Mouse (Mus musculus): ENCODE data around the gene Card10. TPM values are rescaled to one million over a fixed set of nuclear protein-coding genes. Genes with fewer than 3 reads are reported as not detected.
A peak's percentile ranks its signal among the peaks of the same experiment; 100 is the strongest.

The Card10 gene
- polyA plus RNA-seq, 1 experiment from 2014 or later, result 6.3 TPM

DNA sequence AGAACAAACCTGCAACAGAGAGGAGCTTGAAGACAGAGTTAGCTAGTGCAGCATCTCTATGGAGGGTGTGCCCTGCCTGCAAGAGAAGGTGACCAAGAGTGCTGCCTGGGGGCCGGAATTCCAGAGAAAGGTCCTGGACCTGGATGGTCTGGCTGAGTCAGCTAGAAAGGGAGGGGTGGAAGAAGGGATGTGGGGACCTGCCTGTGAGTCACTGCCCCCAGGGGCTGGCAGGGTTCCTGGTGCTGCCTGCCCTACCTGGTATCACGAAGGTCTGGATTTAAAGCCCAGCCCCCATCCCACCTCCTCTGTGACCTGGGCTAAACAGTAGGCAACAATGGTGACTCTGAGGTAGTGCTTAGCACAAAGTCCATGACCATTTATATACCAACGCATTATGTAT is 4.3 kb upstream of the Card10 start:
- no peak for ATAC-seq (replicated peaks; ENCODE audit: extremely low read depth, insufficient read depth, low FRiP score)
- no peak overlapping the region for H3K27ac ChIP-seq (ENCODE audit: low read length)
- peaks cover 39% of the 10 kb centered on the region for H3K4me1 ChIP-seq (ENCODE audit: control insufficient read depth, insufficient read depth, low read length)
- no peaks in the 10 kb centered on the region for H3K36me3 ChIP-seq (ENCODE audit: control insufficient read depth, insufficient read depth)
- H3K4me3 ChIP-seq (ENCODE audit: low read length), result no peak overlapping the region
- WGBS, result 64% methylated on average over 3 of the region's 3 CpGs
- no peak overlapping the region for H3K9ac ChIP-seq (ENCODE audit: low read length)
- H3K9me3 ChIP-seq (replicated peaks; ENCODE audit: control insufficient read depth, low read length), result no peaks in the 10 kb centered on the region
- no peak overlapping the region for H3K4me2 ChIP-seq (ENCODE audit: low read depth, low read length)
- 0 out of 2 replicates have a peak, but pooled peaks cover 4% of the 10 kb centered on the region for H3K27me3 ChIP-seq (ENCODE audit: control insufficient read depth, insufficient read depth, low read length)

DNA sequence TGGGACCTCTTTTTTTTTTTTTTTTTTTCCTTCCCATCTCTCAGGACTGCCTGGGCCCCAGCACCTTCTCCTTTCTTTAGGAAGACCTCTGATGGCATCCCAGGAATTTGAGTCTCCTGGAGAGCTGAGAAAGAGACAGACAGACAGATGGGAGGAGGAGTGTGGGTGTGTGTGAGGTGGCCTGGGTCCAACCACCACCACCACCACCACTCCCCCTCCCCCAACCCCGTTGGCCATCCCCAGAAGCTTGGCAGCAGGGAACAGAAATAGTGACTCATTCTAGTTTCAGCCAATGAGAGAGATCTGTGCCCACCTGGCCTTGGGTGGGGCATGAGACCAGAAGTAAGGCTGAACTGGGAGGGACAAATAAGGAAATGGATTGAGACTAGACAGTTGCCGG is 3.8 kb upstream of the Card10 start:
- Histone ChIP-seq H3K9ac (ENCODE audit: low read length) (no peak overlapping the region), H3K4me1 (ENCODE audit: control insufficient read depth, insufficient read depth, low read length) (peaks cover 44% of the 10 kb centered on the region), H3K4me3 (ENCODE audit: low read length) (no peak overlapping the region), H3K27ac (ENCODE audit: low read length) (no peak overlapping the region), H3K9me3 (replicated peaks; ENCODE audit: control insufficient read depth, low read length) (no peaks in the 10 kb centered on the region), H3K27me3 (ENCODE audit: control insufficient read depth, insufficient read depth, low read length) (peaks cover 4% of the 10 kb centered on the region; the same call in 1 of the 2 replicates), H3K36me3 (ENCODE audit: control insufficient read depth, insufficient read depth) (no peaks in the 10 kb centered on the region), H3K4me2 (ENCODE audit: low read depth, low read length) (no peak overlapping the region)
- ATAC-seq (replicated peaks; ENCODE audit: extremely low read depth, insufficient read depth, low FRiP score), result no peak
- 28% methylated on average over 2 of the region's 2 CpGs for WGBS

DNA sequence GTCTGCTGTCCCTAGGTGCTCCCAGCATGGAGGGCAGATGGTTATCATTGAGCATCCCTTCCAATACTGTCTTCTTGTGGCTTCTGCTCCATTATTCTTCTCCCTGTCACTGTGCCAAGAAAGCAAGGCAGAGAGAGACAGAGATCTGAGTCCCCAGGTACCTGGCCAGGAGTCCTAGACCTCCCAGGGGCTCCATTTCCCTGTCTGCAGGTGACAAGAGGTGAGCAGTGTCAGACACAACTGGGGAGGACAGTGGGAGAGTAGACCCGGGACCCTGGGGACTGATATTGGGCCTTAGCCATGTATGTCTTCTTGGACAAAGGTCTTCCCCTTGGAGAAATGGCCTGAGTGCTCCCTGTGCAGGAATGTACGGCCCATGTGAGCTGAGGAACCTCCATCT is 2.5 kb upstream of the Card10 start:
- Histone ChIP-seq H3K4me3 (ENCODE audit: low read length) (no peak overlapping the region), H3K4me2 (ENCODE audit: low read depth, low read length) (no peak overlapping the region), H3K9me3 (replicated peaks; ENCODE audit: control insufficient read depth, low read length) (no peaks in the 10 kb centered on the region), H3K36me3 (ENCODE audit: control insufficient read depth, insufficient read depth) (no peaks in the 10 kb centered on the region; the same call in 1 of the 2 replicates), H3K4me1 (ENCODE audit: control insufficient read depth, insufficient read depth, low read length) (peaks cover 44% of the 10 kb centered on the region), H3K27me3 (ENCODE audit: control insufficient read depth, insufficient read depth, low read length) (peaks cover 11% of the 10 kb centered on the region), H3K27ac (ENCODE audit: low read length) (no peak overlapping the region), H3K9ac (ENCODE audit: low read length) (no peak overlapping the region)
- ATAC-seq (replicated peaks; ENCODE audit: extremely low read depth, insufficient read depth, low FRiP score), result no peak
- WGBS, result 80% methylated on average over 2 of the region's 2 CpGs

DNA sequence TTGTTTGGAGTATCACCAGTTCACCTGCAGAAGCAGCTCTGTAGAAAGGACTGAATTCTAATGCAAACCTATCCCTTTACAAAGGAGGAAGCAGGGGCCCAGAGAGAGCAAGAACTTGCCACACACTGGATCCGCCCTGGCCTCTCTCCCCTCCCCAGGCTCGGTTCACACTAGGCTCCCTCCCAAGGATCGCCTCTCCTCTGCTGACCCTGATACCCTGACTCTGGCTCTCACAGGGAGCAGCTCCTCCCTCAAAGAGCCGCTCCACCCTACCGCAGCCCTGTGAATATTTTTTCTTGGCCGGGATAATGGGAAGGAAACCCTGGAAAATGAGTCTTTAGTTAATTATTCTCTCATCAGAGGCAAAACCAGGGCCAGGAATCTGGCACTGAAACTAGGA is 1.5 kb upstream of the Card10 start:
- Histone ChIP-seq H3K27me3 (ENCODE audit: control insufficient read depth, insufficient read depth, low read length) (peaks cover 9% of the 10 kb centered on the region), H3K27ac (ENCODE audit: low read length) (peak overlapping the region; percentile 90), H3K9ac (ENCODE audit: low read length) (no peak overlapping the region), H3K36me3 (ENCODE audit: control insufficient read depth, insufficient read depth) (no peaks in the 10 kb centered on the region; the same call in 1 of the 2 replicates), H3K9me3 (replicated peaks; ENCODE audit: control insufficient read depth, low read length) (no peaks in the 10 kb centered on the region), H3K4me2 (ENCODE audit: low read depth, low read length) (no peak overlapping the region), H3K4me1 (ENCODE audit: control insufficient read depth, insufficient read depth, low read length) (peaks cover 36% of the 10 kb centered on the region), H3K4me3 (ENCODE audit: low read length) (no peak overlapping the region)
- no peak for ATAC-seq (replicated peaks; ENCODE audit: extremely low read depth, insufficient read depth, low FRiP score)
- WGBS, result 29% methylated on average over 6 of the region's 6 CpGs

DNA sequence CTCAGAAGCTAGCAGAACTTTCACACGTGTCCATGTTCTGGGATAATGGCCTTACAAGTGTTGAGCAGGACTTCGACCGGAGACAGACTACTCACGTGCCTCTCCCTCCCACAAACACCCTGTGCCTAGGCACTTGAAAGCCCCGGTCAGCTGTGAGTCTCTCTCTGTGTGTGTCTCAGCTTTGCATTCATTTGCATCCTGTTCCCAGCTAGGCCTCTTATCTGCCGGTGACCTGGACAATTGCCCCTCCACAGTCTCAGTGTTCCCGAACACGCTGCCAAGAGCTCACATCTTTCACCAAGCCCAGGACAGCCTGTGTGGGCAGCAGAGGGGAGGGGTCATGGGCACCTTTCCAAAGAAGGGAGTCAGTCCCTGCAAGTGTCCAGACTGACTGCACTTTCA is 658 bp upstream of the Card10 start:
- Histone ChIP-seq H3K4me2 (ENCODE audit: low read depth, low read length) (peak overlapping the region; percentile 98), H3K36me3 (ENCODE audit: control insufficient read depth, insufficient read depth) (peaks cover under 1% of the 10 kb centered on the region; the same call in 1 of the 2 replicates), H3K9ac (ENCODE audit: low read length) (peak overlapping the region; percentile 94; the same call in 1 of the 2 replicates), H3K4me1 (ENCODE audit: control insufficient read depth, insufficient read depth, low read length) (peaks cover 40% of the 10 kb centered on the region), H3K9me3 (replicated peaks; ENCODE audit: control insufficient read depth, low read length) (no peaks in the 10 kb centered on the region), H3K4me3 (ENCODE audit: low read length) (peak overlapping the region; percentile 80), H3K27ac (ENCODE audit: low read length) (peak overlapping the region; percentile 90), H3K27me3 (ENCODE audit: control insufficient read depth, insufficient read depth, low read length) (peaks cover 9% of the 10 kb centered on the region)
- WGBS, result 2% methylated on average over 8 of the region's 8 CpGs
- peak; percentile 63 for ATAC-seq (replicated peaks; ENCODE audit: extremely low read depth, insufficient read depth, low FRiP score)

DNA sequence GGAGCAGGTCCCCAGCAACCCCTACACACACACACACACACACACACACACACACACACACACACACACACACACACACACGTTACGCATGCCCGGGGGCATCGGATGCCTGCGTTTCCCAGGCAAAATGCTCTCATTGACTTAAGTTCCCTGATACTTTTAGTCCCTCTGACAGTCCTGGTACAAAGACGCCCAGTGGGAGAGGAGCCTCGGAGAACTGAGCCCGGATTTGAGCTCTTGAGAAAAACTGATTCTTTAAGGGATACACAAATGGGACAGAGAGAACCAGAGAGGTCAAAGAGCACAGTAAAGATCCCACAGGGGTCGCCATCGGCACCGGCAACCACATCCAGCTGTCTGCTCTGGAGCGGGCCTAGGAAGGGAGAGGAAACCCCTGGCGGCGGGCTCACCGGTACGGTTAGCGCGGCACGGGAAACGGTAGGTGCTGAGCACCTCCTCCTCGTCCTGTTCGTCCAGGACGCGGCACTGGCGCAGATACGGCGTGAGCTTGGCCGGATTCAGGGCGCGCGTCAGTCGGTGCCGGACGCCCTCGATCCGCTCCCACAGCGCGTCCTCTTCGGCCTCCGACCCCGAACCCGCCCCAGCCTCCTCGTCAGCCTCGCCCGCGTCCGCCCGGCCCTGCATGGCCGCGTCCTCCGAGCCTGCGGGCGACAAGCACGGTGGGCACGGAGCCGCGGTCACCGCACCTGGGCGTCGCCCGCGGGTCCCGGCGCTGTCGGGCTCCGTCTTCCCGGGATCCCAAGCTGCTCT is 686 bp downstream of the Card10 start:
- H3K4me1 ChIP-seq (ENCODE audit: control insufficient read depth, insufficient read depth, low read length), result peaks cover 43% of the 10 kb centered on the region
- peaks cover 9% of the 10 kb centered on the region for H3K27me3 ChIP-seq (ENCODE audit: control insufficient read depth, insufficient read depth, low read length)
- peak; percentile 28 for ATAC-seq (replicated peaks; ENCODE audit: extremely low read depth, insufficient read depth, low FRiP score)
- H3K4me2 ChIP-seq (ENCODE audit: low read depth, low read length), result peak overlapping the region; percentile 98
- H3K4me3 ChIP-seq (ENCODE audit: low read length), result peak overlapping the region; percentile 80
- WGBS, result 5% methylated on average over 67 of the region's 67 CpGs
- H3K9ac ChIP-seq (ENCODE audit: low read length), result peak overlapping the region; percentile 94
- peak overlapping the region; percentile 90 for H3K27ac ChIP-seq (ENCODE audit: low read length)
- peaks cover 2% of the 10 kb centered on the region; the same call in 1 of the 2 replicates for H3K36me3 ChIP-seq (ENCODE audit: control insufficient read depth, insufficient read depth)
- no peaks in the 10 kb centered on the region for H3K9me3 ChIP-seq (replicated peaks; ENCODE audit: control insufficient read depth, low read length)

DNA sequence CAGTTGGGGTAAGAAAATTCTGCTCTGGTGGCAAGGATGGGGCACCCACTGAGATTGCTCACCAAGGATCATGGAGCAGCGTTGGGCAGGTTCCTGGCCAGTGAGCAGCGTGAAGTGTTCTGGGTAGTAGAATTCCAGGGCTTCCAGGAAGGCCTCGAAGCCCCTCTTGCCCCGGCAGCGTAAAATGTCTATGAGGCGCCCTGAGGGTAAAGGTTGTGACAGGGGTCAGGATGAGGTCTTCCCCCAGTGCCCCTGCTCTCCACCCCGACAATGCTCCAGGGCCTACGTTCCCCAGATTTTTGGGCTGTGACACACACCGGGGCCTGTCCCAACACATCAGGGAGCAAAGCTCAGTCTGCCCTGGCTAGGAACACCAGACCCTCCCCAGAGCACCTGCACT is 1.3 kb downstream of the Card10 start:
- Histone ChIP-seq H3K9me3 (replicated peaks; ENCODE audit: control insufficient read depth, low read length) (no peaks in the 10 kb centered on the region), H3K4me1 (ENCODE audit: control insufficient read depth, insufficient read depth, low read length) (peaks cover 43% of the 10 kb centered on the region), H3K36me3 (ENCODE audit: control insufficient read depth, insufficient read depth) (peaks cover 2% of the 10 kb centered on the region; the same call in 1 of the 2 replicates), H3K27ac (ENCODE audit: low read length) (no peak overlapping the region), H3K9ac (ENCODE audit: low read length) (peak overlapping the region; percentile 94), H3K27me3 (ENCODE audit: control insufficient read depth, insufficient read depth, low read length) (peaks cover 9% of the 10 kb centered on the region), H3K4me2 (ENCODE audit: low read depth, low read length) (peak overlapping the region; percentile 98), H3K4me3 (ENCODE audit: low read length) (peak overlapping the region; percentile 80)
- 86% methylated on average over 9 of the region's 9 CpGs for WGBS
- no peak for ATAC-seq (replicated peaks; ENCODE audit: extremely low read depth, insufficient read depth, low FRiP score)

DNA sequence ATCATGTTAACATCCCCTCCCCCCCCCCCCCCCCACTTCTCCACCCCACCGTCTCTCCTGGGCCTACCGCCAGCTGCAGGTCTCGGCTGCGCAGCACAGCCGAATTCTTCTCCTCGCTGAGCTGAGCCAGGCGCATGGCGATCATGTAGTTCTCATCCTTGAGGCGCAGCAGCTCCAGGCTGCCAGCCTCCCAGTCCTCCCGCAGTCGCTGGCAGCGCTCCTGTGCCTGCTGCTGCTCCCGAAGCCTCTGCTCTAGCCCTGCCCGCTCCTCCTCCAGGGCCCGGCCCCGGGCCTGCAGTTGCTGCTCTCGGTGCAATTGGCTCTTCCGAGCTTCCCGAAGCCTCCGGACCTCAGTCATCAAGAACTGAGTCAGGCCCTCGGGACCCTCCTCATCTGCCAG is 3.8 kb downstream of the Card10 start:
- no peaks in the 10 kb centered on the region for H3K9me3 ChIP-seq (replicated peaks; ENCODE audit: control insufficient read depth, low read length)
- peaks cover 2% of the 10 kb centered on the region; the same call in 1 of the 2 replicates for H3K36me3 ChIP-seq (ENCODE audit: control insufficient read depth, insufficient read depth)
- peaks cover 43% of the 10 kb centered on the region for H3K4me1 ChIP-seq (ENCODE audit: control insufficient read depth, insufficient read depth, low read length)
- peak overlapping the region; percentile 53 for H3K27ac ChIP-seq (ENCODE audit: low read length)
- H3K4me2 ChIP-seq (ENCODE audit: low read depth, low read length), result no peak overlapping the region
- H3K4me3 ChIP-seq (ENCODE audit: low read length), result no peak overlapping the region
- H3K27me3 ChIP-seq (ENCODE audit: control insufficient read depth, insufficient read depth, low read length), result peaks cover 8% of the 10 kb centered on the region
- 49% methylated on average over 19 of the region's 21 CpGs for WGBS
- peak overlapping the region; percentile 49; the same call in 1 of the 2 replicates for H3K9ac ChIP-seq (ENCODE audit: low read length)
- ATAC-seq (replicated peaks; ENCODE audit: extremely low read depth, insufficient read depth, low FRiP score), result no peak

DNA sequence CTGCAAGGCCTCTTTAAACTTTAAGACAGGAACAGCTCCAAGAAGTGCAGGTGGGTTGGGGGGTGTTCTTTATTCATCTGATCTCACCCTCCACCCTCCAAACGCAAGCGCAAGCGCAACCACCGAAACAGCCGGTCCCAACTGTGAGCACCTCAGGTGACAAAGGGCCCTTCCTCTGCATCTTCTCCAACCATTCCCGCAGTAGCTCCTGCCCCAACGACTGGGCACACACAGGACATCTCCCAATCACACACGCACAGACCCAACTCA is 5.8 kb downstream of the Card10 start:
- Histone ChIP-seq H3K36me3 (ENCODE audit: control insufficient read depth, insufficient read depth) (peaks cover 2% of the 10 kb centered on the region; the same call in 1 of the 2 replicates), H3K4me1 (ENCODE audit: control insufficient read depth, insufficient read depth, low read length) (peaks cover 30% of the 10 kb centered on the region), H3K27ac (ENCODE audit: low read length) (peak overlapping the region; percentile 3; the same call in 1 of the 2 replicates), H3K4me2 (ENCODE audit: low read depth, low read length) (no peak overlapping the region), H3K27me3 (ENCODE audit: control insufficient read depth, insufficient read depth, low read length) (peaks cover 8% of the 10 kb centered on the region), H3K4me3 (ENCODE audit: low read length) (no peak overlapping the region), H3K9me3 (replicated peaks; ENCODE audit: control insufficient read depth, low read length) (no peaks in the 10 kb centered on the region), H3K9ac (ENCODE audit: low read length) (peak overlapping the region; percentile 29; the same call in 1 of the 2 replicates)
- ATAC-seq (replicated peaks; ENCODE audit: extremely low read depth, insufficient read depth, low FRiP score), result no peak
- WGBS, result 89% methylated on average over 8 of the region's 8 CpGs

Data from heart, embryonic 16.5 days (tissue).